Mouse (Mus musculus): ENCODE measurements at regions not wholly inside any gene's neighbourhood (a gene's known extent, or its start where the extent isn't known, plus 50 kb on each side); places are given as distances from the start of the nearest gene placed in this dataset.
"Not testable (repeated sequence)": the region's sequence is repeated elsewhere in the genome, so short reads cannot be mapped to it uniquely, and the experiment has no call there.

DNA sequence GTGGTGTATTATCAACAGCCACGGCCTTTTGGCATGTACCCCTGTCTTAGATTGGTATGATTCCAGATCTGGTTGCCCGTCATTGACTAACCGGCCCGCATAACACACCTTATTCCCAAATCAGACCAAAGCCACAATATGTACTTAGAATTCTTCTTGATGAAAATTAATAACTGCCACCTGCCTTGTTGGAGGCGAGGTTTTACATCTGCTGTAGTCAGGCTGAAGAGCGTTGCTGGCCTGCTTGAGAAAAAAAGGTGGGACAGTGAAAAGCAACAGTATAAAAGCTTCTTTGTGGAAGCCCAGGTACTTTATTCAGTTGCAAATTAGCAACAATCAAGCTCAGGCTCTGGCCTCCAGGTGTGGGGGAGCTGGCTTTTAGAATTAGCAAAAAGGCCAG, 223.6 kb upstream of the Car8 start:
- intact Hi-C loops (cut with DNase I), result not testable (repeated sequence)

DNA sequence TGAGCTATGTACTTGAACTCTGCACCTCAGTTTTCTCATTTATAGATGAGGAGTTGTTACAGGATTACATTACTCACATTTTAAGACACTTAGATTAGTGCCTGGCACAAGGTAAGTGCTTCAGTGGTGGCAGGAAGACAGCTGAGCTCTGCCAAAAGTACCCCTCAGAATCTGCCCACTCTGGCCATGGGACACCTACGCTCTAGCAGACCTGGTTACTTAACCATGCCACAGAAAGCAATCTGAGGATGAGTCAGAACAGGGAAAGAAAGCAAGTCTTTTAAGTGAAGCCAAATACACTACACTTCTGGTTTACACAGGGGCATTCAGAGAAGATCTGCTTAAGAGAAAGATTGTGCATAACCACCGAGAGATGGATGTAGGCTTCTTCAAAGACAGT, 215.5 kb upstream of the Car8 start:
- intact Hi-C loops (cut with DNase I), result no loop called here

DNA sequence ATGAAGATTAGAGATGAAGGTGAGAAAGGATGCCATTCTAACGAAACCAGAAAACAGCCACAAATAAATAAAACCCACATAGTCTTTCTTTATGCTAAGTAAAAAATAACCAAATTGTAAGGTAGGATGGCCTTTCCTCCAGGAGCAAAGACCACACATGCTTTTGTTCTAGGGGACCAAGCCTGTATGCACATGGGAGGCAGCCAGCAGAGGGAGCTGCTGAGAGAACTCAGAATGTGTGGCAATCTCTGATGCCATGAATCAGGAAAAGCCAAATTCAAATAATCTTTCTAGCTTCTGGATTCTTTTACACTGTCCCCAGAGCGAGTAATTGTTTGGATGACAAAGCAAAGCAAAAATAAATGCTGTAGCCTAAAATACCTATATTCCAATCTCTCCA, 193.6 kb upstream of the Car8 start:
- intact Hi-C loops (cut with DNase I), result no loop called here

DNA sequence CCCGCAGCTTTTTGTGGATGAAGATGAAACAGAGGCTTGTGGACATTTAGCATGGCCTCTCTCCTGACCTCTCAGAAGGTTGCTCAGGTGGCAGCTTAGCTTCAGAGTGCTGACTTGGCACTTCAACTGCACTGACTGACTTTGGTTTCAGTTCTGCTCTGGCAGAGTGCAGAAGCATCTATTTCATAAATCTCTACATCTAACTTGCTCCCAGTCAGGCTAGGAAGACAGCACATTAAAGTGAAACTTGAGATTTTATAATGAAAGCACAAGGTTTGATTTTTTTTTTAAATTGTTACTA, 192.1 kb upstream of the Car8 start:
- intact Hi-C loops (cut with DNase I), result no loop called here

DNA sequence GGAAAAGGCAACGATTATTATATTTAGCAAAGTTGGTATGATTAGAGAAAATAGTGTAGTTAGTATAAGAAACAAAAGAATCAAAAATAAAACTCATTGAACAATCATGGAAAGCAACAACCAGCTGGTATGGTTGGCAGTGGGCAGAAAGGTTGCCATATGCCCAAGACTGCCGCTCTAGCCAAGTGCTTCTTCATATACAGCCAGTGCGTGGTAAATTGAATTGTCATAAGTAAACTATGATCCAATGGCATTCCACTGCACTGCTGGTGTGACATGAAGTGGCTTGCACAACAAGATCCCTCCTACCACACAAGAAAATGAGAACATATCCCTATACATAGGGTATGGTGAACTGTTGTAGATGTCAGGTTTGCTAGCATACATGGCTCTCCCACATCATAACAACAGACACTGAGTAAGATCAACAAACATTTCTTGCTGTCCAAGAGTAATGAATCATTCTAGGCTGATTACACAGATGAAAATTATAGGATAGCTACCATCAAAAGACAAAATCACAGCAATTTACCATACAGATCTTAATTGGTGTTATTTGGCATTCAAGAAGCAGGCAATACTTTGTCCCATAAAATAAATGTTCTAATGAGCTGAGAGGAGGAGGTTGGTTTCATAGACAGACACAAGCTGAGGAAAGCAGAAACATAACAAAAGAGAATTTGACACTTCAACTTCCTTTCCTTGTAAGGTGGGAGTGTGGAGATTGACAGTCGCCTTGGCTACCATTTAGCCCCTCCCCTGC, 191.6 kb upstream of the Car8 start:
- intact Hi-C loops (cut with DNase I), result no loop called here

DNA sequence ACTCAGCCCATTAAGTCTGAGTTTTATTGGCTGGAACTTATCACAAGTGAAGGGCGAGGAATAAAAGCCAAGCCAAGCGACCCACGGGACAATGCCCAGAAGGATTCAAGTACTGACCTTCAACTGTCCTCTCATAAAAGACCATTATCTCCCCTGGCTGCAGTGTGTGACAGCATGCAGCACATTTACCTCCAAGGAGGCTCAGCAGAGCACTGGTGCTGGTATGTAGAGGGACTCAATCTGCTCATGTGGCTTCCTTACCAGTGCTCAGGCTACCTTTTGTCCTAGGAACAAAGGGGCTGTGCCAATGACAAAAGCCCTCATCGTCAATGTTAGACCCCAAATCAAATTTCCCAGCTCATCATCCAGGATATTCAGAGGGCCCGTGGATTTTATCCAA, 190.9 kb upstream of the Car8 start:
- intact Hi-C loops (cut with DNase I), result no loop called here

DNA sequence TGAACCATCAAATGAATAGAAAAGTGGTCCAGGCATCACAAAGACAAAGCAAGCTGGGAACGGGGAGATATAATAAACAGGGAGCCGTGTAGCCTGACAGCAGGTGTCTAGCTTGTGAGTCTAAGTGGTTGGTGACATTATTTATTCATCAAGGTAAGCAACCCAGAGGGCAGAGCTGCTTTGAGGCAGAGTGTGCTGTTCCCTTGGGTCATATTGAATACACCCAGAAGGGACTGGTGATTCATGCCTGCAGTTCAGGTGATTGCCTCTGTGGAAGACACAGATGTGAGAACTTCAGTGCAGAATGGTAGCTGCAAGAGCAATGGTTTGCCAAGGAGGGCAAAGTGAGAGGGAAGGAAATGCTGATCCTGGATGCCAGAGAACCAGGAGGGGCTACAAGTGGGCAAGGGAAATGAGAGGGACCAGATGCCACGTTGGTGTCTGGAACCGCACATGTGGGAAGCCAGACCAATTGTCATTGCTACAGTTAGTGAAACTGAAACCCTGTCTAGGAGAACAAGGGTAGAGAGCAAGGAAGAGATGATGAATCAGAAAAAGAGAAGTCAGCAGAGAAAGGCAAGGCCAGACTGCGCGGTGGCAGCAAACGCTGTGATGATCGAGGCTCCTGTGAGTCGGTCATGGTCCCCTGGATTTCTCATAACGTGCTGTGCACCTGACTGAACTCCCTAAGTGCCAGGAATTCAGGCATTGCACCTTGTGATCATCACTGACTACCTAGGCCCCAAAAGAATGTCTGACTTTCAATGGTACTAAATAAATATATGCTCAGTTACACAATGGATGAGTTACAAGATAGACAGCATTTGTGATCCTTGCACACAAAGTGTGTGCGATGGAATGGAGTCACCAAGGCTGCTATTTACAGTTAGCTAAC, 190.0 kb upstream of the Car8 start:
- intact Hi-C loops (cut with DNase I), result no loop called here

DNA sequence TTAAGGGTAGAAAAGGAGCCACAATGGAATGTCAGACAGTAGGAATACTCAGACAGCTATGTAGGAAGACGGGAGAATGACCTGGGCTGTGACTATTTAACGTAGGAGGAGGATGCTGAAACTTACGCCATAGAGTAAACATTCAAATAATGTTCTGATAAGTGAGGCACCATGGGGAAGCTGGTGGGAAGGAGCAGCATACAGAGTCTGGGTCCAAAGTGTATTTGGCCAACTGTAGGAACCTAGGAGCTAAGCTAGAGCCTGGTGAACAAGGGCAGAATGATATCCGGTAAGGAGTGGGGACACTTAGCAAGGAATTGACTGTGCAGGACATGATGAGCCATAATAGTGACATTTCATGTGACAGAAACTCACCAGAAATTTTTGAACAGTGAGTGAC, 189.0 kb upstream of the Car8 start:
- intact Hi-C loops (cut with DNase I), result no loop called here

DNA sequence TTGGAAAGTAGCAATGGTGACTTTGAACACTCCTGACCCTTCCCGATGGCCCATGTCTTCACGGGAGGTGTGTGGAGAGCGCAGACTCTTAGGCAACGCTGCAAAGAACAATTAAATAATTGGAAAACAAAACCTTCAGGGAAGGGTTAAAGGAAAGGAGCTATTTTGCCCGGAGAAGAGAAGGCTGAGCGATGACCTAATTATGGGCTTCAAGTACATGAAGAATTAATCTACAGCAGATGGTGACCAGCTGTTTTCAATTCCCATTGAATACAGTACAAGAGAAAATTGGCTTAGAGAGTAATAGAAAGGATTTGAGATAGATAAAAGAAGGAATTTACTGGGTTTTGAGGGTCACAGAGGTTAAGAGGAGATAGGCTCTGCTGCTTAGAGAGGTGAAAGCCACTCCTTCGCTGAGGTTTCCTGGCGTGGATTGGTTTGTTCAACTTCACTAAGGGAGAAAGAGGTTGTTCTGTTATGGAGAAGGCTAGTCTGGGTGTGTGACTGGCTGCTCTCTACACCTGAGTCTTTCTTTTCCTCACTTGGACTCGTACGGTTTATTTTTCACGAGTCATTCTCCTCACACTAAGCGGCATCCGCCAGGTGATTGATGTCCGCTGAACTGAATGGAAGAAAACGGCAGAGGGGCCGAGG, 184.7 kb upstream of the Car8 start:
- intact Hi-C loops (cut with DNase I), result no loop called here

DNA sequence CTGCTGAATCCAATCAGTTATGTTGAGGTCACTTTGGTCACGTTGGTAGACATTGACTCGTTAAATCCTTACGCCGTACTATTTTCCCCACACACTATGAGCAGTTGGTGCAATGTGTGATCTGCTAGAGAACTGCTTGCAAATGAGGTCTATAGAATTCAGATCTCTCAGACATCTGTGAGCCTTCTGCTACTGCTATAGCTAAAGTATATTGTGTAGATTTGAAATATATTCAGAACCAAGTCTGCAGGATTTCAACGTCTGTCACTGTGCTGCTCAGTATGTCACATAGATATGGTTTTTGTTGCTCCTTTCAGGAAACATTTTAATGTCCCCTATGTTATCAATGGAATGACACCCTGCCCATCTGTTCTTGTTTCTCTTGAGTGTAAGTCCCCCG, 182.4 kb upstream of the Car8 start:
- intact Hi-C loops (cut with DNase I), result no loop called here

DNA sequence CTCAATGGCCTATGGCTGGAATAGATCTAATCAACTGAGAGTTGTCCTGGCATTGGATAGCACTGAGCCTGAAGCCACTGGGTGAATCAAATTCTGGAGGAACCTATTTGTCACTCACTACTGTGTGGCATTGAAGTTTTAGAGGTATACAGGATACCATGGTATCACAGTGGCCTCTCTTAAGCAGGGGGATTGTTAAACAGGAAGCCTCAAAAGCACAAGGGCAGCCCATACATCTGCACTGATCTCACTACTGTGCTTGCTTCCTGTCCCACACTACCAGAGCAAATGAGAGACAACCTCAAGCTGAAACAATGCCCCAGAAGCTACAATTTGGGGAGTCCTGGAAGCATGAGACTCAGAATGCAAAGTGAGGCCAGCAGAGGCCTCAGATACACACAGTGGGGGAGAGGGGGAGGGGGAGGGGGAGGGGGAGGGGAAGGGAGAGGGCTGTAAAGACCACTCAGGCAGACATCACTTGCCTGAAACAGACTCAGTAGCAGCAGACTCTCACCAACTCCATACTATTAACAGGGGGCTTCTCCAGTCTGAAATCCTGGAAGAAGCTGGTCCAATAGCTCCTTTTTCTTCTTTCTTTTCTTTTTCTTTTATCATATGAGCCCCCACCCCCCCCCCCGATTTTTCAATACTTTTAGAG, 179.7 kb upstream of the Car8 start:
- intact Hi-C loops (cut with DNase I), result no loop called here

DNA sequence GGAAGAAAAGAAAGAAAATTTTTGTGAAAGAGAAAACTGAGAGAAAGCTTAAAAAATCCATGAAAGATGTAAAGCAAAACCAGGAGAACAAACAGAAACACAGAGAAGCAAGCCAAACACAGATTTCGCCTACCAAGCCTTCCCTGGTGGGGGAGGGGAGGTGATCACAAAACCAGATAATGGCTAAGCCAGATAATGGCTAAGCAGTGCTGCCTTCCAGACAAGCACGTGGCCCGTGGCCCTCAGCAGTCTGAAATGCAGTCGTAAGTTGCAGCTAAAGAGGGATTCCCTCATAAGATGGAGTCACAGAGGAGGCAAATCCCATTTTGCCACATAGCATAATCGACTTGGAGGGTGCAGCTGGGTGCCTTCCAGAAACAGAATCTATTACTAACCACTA, 179.0 kb upstream of the Car8 start:
- intact Hi-C loops (cut with DNase I), result no loop called here

DNA sequence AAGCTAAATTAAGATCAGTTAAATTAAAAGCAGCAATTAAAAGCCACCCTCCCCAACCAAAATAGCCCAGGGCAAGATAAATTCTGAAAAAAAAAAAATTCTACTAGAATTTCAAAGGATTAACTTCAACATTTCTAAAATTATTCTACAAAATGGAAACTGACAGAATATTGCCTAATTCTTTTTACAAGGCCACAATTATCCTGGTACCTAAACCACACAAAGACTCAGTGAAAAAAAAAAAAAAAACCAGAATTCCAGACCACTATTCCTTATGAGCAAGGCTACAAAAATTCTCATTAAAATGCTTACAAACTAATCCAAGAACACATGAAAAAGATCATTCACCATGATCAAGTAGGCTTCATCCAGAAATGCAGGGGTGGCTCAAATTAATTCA, 174.5 kb upstream of the Car8 start:
- intact Hi-C loops (cut with DNase I), result no loop called here

DNA sequence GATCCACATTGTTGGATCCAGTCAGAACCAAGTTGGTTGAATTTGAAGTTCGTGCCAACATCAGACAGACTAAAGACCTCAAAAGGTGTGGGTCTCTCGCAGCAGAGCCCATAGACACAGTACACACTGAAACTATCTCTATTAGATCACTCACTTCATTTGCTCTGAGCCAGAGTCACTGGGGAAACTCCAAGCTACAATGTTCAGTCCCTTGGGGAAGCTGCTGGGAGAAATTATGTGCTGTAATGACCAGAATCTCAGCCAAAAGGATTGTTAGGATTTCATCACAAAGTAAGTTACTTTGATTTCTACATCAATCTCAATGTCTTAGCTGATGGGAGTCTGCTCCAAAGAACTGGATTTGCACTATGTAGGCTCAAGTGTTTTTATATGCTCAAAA, 161.2 kb upstream of the Car8 start:
- intact Hi-C loops (cut with DNase I), result no loop called here

DNA sequence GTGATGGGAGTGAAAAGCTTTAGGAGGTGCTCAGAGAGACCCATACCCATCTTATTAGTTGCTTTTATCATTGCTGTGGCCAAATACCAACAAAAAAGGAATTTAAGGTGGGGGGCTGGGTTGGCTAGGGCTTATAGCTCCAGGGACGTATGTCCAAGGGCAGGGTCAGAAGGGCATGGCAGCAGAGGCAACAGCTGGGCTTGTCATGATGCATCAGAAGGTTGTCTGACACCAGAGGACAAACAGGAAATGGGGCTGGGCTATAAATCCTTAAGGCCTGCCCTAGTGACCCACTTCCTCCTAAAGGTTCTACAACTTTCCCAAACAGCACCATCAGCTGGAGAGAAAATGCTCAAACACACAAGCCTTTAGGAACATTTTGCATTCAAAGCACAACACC, 160.6 kb upstream of the Car8 start:
- intact Hi-C loops (cut with DNase I), result no loop called here

DNA sequence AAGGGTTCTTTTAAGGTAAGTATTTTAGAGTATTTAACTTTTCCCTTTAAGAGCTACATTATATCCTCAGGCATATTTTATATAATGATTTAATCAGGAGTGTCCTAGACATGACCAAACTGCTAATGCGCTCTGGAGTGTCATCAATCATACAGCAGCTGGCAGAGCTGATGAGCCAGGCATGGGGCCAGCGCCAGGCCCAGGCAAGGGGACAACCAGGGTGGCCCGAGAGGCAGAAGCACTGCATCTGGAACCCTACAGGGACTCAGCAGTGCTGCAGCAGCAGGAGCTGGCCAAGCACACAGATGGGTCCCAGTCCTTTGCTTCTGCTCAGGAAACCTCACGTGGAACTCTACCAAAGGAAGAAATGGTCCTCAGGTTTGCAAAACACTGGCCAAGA, 160.1 kb upstream of the Car8 start:
- intact Hi-C loops (cut with DNase I), result no loop called here

DNA sequence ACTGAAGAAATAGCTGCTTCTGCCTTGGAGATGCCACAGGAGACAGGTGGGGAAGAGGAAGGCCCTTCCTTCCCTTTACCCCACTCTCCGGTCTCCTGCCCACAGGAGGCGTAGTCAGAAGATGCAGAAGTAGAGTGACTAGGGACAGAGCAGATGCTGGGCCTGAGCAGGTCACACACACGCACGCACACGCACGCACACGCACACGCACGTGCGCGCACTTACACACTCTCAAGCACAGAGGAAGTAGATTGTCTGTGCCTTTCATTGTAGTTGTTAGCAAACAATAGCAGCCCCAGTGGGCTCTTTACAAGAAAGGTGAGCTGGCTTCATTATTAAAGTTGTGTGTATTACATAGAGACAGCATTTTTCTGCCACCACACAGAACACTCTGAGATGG, 144.3 kb upstream of the Car8 start:
- intact Hi-C loops (cut with DNase I), result loop anchor here (5.0 kb wide), 1 partner anchor 714 kb away; no protein-coding TSS in a partner anchor

DNA sequence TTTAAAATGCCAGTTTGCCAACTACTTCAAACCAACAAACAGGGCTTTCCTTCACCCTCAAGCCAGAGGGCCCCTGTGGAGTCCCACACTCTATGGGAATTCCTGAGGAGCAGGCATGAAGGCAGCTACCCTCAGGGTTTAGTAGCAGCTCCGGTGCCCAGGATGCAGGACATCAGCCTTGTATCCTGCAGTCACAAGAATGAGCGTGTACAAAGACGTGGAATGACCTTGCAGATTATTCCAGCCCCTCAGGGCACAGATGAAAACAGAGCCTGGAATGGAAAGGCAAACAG, 143.2 kb upstream of the Car8 start:
- intact Hi-C loops (cut with DNase I), result loop anchor here (5.0 kb wide), 1 partner anchor 715 kb away; no protein-coding TSS in a partner anchor

DNA sequence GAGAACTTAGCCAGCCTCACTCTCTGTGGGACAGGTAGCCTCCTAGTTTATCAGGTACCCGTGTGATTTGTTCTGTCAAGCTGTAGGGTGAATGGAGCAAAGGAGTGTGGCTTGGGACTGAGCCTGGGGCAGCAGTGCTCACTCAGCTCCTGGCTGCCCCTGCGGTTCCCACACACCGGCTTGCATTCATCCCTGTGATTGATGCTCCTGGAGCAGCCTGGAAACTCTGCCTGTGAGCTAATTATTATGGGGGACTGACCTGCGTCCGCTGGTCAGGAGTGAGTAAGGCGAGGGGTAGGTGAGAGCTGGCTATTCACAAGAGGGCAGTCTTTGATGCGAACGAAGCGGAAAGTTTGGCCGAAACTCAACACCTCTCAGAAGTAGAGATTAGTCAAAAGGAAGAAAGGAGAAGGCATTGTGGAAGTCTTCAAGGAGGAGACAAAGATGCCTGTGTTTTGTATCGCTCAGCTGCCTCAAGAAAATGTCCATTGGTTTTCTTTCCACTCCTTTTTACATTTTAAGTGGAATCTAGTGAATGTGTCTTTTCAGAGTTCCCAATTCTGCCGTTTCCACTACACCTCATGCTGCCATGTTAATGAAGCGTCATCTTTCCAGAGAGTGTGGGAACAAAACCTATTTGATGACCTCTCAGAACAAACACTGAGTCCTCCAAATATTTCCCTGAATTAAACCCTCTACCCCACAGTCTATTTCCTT, 142.7 kb upstream of the Car8 start:
- intact Hi-C loops (cut with DNase I), result loop anchor here (5.0 kb wide), 1 partner anchor 716 kb away; no protein-coding TSS in a partner anchor

DNA sequence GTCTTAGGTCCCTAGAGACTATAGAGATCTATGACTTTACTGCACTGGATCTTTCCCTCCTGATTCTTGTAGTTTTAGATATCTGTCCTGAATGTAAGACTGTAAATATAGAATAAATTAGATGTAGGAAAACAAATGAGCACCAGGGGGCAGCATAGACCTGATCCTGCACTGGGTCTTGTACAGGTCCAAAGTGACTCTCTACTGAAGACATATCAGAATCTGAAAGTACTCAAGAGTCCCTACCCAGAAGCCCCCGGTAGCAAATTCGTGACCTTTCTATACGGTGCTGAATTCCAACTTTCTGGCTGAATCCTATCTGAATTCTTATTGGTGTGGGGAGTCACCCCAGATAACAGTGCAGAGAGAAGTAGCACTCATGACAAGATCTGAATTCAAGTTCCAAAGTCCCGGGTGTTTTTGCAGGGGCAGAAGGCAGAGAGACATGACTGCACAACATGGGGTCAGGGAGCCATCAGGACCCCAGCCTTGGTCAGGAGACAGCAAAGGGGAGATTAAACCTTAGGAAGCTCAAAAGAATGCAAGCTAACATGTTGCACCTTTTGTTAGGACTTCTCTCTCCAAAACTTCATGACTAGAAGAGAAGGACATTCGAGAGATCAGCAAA, 142.0 kb upstream of the Car8 start:
- intact Hi-C loops (cut with DNase I), result loop anchor here (5.0 kb wide), 1 partner anchor 716 kb away; no protein-coding TSS in a partner anchor

All from adrenal gland (tissue).